Mouse (Mus musculus) liver, postnatal 0 days (tissue): Measurements from ENCODE around the gene 2310022A10Rik.

Experiments used
- CTCF ChIP-seq: sonication (generic); IDR thresholded peaks from 2 replicates; pipeline ENCODE4 v1.5.1; 2016; ENCODE audit warnings: antibody characterized with exemption, low read depth
- EP300 ChIP-seq: IDR thresholded peaks from 2 replicates; pipeline ENCODE4 v1.6.1; 2016; ENCODE audit warnings: antibody characterized with exemption, low read depth, mild to moderate bottlenecking

GRCm38 (mm10) chr7:27610370-27610769, 57.3 kb downstream of the 2310022A10Rik start:
- TF ChIP-seq CTCF = no peak
- TF ChIP-seq EP300 = no peak
